Mouse (Mus musculus) T-helper 17 cell (primary cell): ENCODE results near the gene Psme2.

ENCODE experiments used
- in situ Hi-C, 2 experiments: fragments of 300-600 bp; cut with MboI, MseI; formaldehyde crosslinking; loops; 1 replicate in 1 of 2; 2 replicates in 1 of 2; pipeline ENCODE4 v1.15.1; 2025; ENCODE audit warnings: high pct_unique_total_duplicates in 2 of 2

The Psme2 gene

GRCm38 (mm10) chr14:55596036-55596690 is 5.2 kb upstream of the Psme2 start:
- in situ Hi-C loops: no loop called here

GRCm38 (mm10) chr14:55592226-55592625 is 1.3 kb upstream of the Psme2 start:
- in situ Hi-C loops: no loop called here

GRCm38 (mm10) chr14:55591331-55591891 is 498 bp upstream of the Psme2 start, which contains the start of gene Rnf31:
TSS of gene Rnf31 (plus strand) at chr14:55591708.
- in situ Hi-C loops: no loop called here

- in situ Hi-C loops: no loop called here
Measured at GRCm38 (mm10) chr14:55589771-55590448, 1.0 kb downstream of the Psme2 start.

- in situ Hi-C loops: no loop called here
Measured at GRCm38 (mm10) chr14:55589271-55589670, 1.6 kb downstream of the Psme2 start.

- in situ Hi-C loops: no loop called here
Measured at GRCm38 (mm10) chr14:55586149-55586548, 4.8 kb downstream of the Psme2 start.

- in situ Hi-C loops: no loop called here
Measured at GRCm38 (mm10) chr14:55585566-55585960, 5.3 kb downstream of the Psme2 start.

GRCm38 (mm10) chr14:55584702-55585565 is 6.0 kb downstream of the Psme2 start, which contains the start of gene Emc9:
TSS of gene Emc9 (minus strand) at chr14:55585302.
- in situ Hi-C loops: no loop called here

GRCm38 (mm10) chr14:55584303-55584701 is 6.6 kb downstream of the Psme2 start:
- in situ Hi-C loops: no loop called here

GRCm38 (mm10) chr14:55581981-55582681 is 8.8 kb downstream of the Psme2 start:
- in situ Hi-C loops: no loop called here

GRCm38 (mm10) chr14:55580731-55581130 is 10.2 kb downstream of the Psme2 start:
- in situ Hi-C loops: no loop called here

- in situ Hi-C loops: no loop called here
Measured at GRCm38 (mm10) chr14:55579511-55580496, 11.1 kb downstream of the Psme2 start.

GRCm38 (mm10) chr14:55578668-55579269 is 12.1 kb downstream of the Psme2 start:
- in situ Hi-C loops: no loop called here

- in situ Hi-C loops: no loop called here
Measured at GRCm38 (mm10) chr14:55577871-55578667, 12.8 kb downstream of the Psme2 start, which contains the start of gene Psme1. TSS of gene Psme1 (plus strand) at chr14:55578123.

GRCm38 (mm10) chr14:55576376-55576775 is 14.5 kb downstream of the Psme2 start:
- in situ Hi-C loops: no loop called here

GRCm38 (mm10) chr14:55575711-55576110 is 15.2 kb downstream of the Psme2 start:
- in situ Hi-C loops: no loop called here

- in situ Hi-C loops: no loop called here
Measured at GRCm38 (mm10) chr14:55575302-55575701, 15.6 kb downstream of the Psme2 start, which contains the start of gene Fitm1. TSS of gene Fitm1 (plus strand) at chr14:55575617.

- in situ Hi-C loops: no loop called here
Measured at GRCm38 (mm10) chr14:55571760-55572159, 19.2 kb downstream of the Psme2 start.

GRCm38 (mm10) chr14:55570588-55570987 is 20.3 kb downstream of the Psme2 start:
- in situ Hi-C loops: no loop called here
